Mouse (Mus musculus) spleen, postnatal 0 days (tissue): ENCODE results near the gene Heph. TPM values are rescaled to one million over a fixed set of nuclear protein-coding genes. Genes with fewer than 3 reads are reported as not detected.

Source experiments
- polyA plus RNA-seq: library from polyadenylated mRNA; unstranded; fragments of >200 nt; fragmentation: Nextera tagmentation; extraction: Ambion mirVana; gene quantifications from 2 replicates; pipeline ENCODE4 v1.2.1, GENCODE M21; 2015

Heph gene
- 2.3 and 3.9 TPM in 2 replicates for polyA plus RNA-seq

DNA sequence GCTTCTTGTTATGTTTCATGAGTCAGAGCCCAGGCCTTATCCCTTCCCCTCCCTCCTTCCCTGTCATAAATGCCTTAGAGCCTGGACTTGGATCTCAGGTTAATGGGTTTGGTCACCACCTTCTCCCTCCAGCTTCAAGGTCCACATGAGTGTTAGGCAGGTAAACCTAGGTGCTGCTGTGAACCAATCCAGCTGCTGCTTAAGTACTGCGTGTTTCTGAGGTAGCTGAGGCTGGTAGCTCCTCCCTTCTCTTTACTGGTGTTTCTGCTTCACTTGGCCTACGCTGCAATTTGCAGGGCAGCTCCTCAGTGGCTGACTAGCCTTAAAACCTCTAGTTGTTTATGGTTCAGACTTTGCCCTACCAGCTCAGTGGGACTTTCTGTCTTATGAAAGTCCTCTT is at the start of gene Heph:
Gene Heph, plus strand, starts transcription at position 211 of the 400 bp plus-strand sequence.

DNA sequence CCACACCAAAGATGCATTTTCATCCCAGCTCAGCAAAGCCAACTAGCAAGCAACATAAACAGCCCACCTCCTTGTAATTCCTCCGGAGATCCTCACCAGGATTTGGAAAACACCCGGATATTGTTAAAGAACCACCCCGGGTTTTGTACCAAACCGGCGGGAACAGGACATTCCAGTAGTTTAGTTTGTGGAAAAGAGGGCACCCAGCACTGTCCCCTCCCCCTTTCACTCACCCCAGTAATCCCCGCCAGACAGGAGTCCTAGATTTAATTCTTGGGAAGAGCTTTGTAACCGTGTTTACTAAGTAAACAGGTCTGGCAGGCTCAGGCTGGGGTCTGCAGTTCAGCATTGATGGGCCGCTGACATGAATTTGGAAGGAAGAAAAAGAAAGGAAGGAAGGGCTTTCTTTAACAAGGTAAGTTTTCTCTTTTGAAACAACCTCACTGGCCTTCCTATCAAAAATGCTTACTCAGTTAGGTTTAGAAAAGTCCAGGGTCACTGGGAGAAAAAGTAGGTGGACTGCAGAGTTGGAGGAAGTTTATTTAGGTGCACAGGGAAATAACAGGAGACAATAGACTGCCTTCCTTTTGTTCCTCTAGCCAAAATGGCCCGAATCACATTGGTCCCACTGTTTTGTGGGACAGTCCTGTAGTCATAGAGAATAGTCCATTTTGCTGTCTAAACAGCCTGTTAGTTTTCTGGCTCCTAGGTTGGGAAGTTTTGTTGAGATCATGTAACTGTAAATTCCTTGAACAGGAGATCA is 1.2 kb downstream of the Heph start, which contains the start of gene Hsf3:
Gene Hsf3, minus strand, starts transcription at position 94 of the 763 bp plus-strand sequence.

Other genes with a start within 250 kb of the Heph start
- 0.08 TPM in 1 of 2 replicates, not detected in the other for gene Vsig4, start 161.9 kb upstream of the Heph start, polyA plus RNA-seq
- gene Hsf3, start 935 bp downstream of the Heph start, polyA plus RNA-seq: 0.06 TPM in 1 of 2 replicates, not detected in the other